Mouse (Mus musculus): ENCODE results near the gene Jak1. TPM values are rescaled to one million over a fixed set of nuclear protein-coding genes. Genes with fewer than 3 reads are reported as not detected.

Gene Jak1
- total and polyA plus RNA-seq, 3 experiments = 37.3 to 41.9 TPM; not detected in 1

DNA sequence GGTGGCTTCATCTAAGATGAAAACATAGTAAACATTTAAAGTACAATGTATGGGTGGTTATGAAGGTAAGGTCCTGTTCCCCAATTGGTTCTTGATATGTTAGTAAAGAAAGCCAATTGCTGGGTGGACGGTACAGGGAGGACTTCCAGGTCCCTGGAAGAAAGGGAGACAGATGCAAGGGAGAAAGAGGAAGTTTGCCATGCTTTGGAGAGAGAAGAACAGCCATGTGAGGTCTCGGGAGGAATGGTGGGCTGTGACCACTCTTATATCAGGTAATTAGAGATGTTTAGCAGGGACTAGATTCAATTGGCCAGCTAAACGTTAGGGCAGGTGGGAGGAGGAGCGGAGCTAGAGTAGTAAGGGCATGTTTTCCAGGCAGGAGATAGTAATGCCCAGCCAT, 42.2 kb upstream of the Jak1 start:
- H3K4me1 ChIP-seq (ENCODE audit: control insufficient read depth in 1 of 2, insufficient read depth in 2 of 2, low read length in 2 of 2) = 0 out of 4 replicates have a peak, but pooled peaks cover 0 to 3% of the 10 kb centered on the region in 2 experiments
- no peak for DNase-seq (ENCODE audit: low read depth, low spot score)
- peaks cover 8 to 9% of the 10 kb centered on the region in 2 experiments; a peak in 3 of 4 replicates for H3K27me3 ChIP-seq (ENCODE audit: control insufficient read depth in 1 of 2, insufficient read depth in 2 of 2, low read length in 2 of 2)
- H3K79me2 ChIP-seq (ENCODE audit: control insufficient read depth, insufficient read depth, low read length, poor library complexity) = no peaks in the 10 kb centered on the region
- no peaks in the 10 kb centered on the region for H3K9me3 ChIP-seq (replicated peaks; ENCODE audit: insufficient read depth, low read length)
- no peak overlapping the region for H3K4me3 ChIP-seq (ENCODE audit: control insufficient read depth in 1 of 2, insufficient read depth in 1 of 2, low read depth in 2 of 2, low read length in 2 of 2)
- no peak overlapping the region for H3K9ac ChIP-seq (ENCODE audit: control insufficient read depth, low read depth, low read length, poor library complexity, severe bottlenecking)
- H3K36me3 ChIP-seq (ENCODE audit: control insufficient read depth in 1 of 2, insufficient read depth in 2 of 2, low read length in 2 of 2) = no peaks in the 10 kb centered on the region
- H3K27ac ChIP-seq (ENCODE audit: control insufficient read depth, low read depth, low read length) = no peak overlapping the region
- TF ChIP-seq SIN3A (IDR thresholded peaks at IDR 0.05; ENCODE audit: low read length) (no peak), MXI1 (IDR thresholded peaks at IDR 0.05; ENCODE audit: low read depth, low read length) (no peak), E2F4 (IDR thresholded peaks at IDR 0.05; ENCODE audit: borderline replicate concordance, low read depth, low read length) (no peak), ZNF384 (IDR thresholded peaks at IDR 0.05; ENCODE audit: low read depth, low read length) (no peak), RCOR1 (IDR thresholded peaks at IDR 0.05; ENCODE audit: low read depth, low read length) (no peak), RAD21 (IDR thresholded peaks at IDR 0.05; ENCODE audit: low read depth, low read length) (no peak), TAL1 (IDR thresholded peaks at IDR 0.05; ENCODE audit: low read length) (no peak), USF1 (IDR thresholded peaks at IDR 0.05; ENCODE audit: low read depth, low read length) (no peak), HCFC1 (IDR thresholded peaks at IDR 0.05; ENCODE audit: low read depth, low read length) (no peak), SMC3 (IDR thresholded peaks at IDR 0.05; ENCODE audit: low read depth, low read length) (no peak), ETS1 (IDR thresholded peaks at IDR 0.05; ENCODE audit: low read depth, low read length) (no peak), CTCF (IDR thresholded peaks at IDR 0.05 in 2 of 3, conservative IDR thresholded peaks at IDR 0.05 in 1 of 3; ENCODE audit: control insufficient read depth in 1 of 3, insufficient read depth in 1 of 3, low read depth in 2 of 3, low read length in 3 of 3, poor library complexity in 1 of 3, severe bottlenecking in 1 of 3) (no peak), ZMIZ1 (IDR thresholded peaks at IDR 0.05; ENCODE audit: low read depth, low read length) (no peak), CHD2 (IDR thresholded peaks at IDR 0.05; ENCODE audit: low read length) (no peak), MYC (IDR thresholded peaks at IDR 0.05; ENCODE audit: low read depth, low read length) (no peak), BHLHE40 (IDR thresholded peaks at IDR 0.05; ENCODE audit: borderline replicate concordance, low read depth, low read length) (no peak), JUND (IDR thresholded peaks at IDR 0.05; ENCODE audit: low read depth, low read length) (no peak), GABPA (IDR thresholded peaks at IDR 0.05; ENCODE audit: low read depth, low read length) (no peak), USF2 (IDR thresholded peaks at IDR 0.05; ENCODE audit: borderline replicate concordance in 1 of 2, insufficient read depth in 1 of 2, low read depth in 1 of 2, low read length in 2 of 2) (no peak), CHD1 (IDR thresholded peaks at IDR 0.05; ENCODE audit: low read depth, low read length) (no peak)
